Mouse (Mus musculus): ENCODE measurements at regions not wholly inside any gene's neighbourhood (a gene's known extent, or its start where the extent isn't known, plus 50 kb on each side); places are given as distances from the start of the nearest gene placed in this dataset.
A peak's percentile ranks its signal among the peaks of the same experiment; 100 is the strongest.

GRCm38 (mm10) chr4:106149471-106150048 lies 166.5 kb upstream of the Usp24 start:
- no peak for ATAC-seq (replicated peaks; ENCODE audit: insufficient number of reproducible peaks, insufficient read depth, low FRiP score, low read depth)
- no peaks in the 10 kb centered on the region for H3K9me3 ChIP-seq (replicated peaks)
- H3K9ac ChIP-seq, result no peak overlapping the region
- no peaks in the 10 kb centered on the region for H3K27me3 ChIP-seq
- H3K4me1 ChIP-seq (replicated peaks), result peaks cover 3% of the 10 kb centered on the region; the same call in 1 of the 2 replicates
- H3K4me2 ChIP-seq, result no peak overlapping the region
- H3K4me3 ChIP-seq, result no peak overlapping the region
- no peak overlapping the region for H3K27ac ChIP-seq
- WGBS, result 82% methylated on average over 7 of the region's 7 CpGs
- no peaks in the 10 kb centered on the region for H3K36me3 ChIP-seq

GRCm38 (mm10) chr4:106150775-106151174 lies 165.2 kb upstream of the Usp24 start:
- WGBS, result 80% methylated on average over 14 of the region's 14 CpGs
- H3K27me3 ChIP-seq, result no peaks in the 10 kb centered on the region
- no peaks in the 10 kb centered on the region for H3K9me3 ChIP-seq (replicated peaks)
- no peak overlapping the region for H3K9ac ChIP-seq
- H3K27ac ChIP-seq, result no peak overlapping the region
- H3K36me3 ChIP-seq, result no peaks in the 10 kb centered on the region
- H3K4me1 ChIP-seq (replicated peaks), result peaks cover 3% of the 10 kb centered on the region; the same call in 1 of the 2 replicates
- no peak overlapping the region for H3K4me2 ChIP-seq
- H3K4me3 ChIP-seq, result no peak overlapping the region
- no peak for ATAC-seq (replicated peaks; ENCODE audit: insufficient number of reproducible peaks, insufficient read depth, low FRiP score, low read depth)

- Histone ChIP-seq H3K9ac (no peak overlapping the region), H3K4me1 (replicated peaks) (no peaks in the 10 kb centered on the region), H3K4me3 (no peak overlapping the region), H3K27me3 (no peaks in the 10 kb centered on the region), H3K27ac (no peak overlapping the region), H3K36me3 (no peaks in the 10 kb centered on the region), H3K4me2 (no peak overlapping the region), H3K9me3 (replicated peaks) (no peaks in the 10 kb centered on the region)
- no peak for ATAC-seq (replicated peaks; ENCODE audit: insufficient number of reproducible peaks, insufficient read depth, low FRiP score, low read depth)
- 66% methylated on average over 9 of the region's 9 CpGs for WGBS
Observed at GRCm38 (mm10) chr4:106157451-106158179, 158.4 kb upstream of the Usp24 start.

DNA sequence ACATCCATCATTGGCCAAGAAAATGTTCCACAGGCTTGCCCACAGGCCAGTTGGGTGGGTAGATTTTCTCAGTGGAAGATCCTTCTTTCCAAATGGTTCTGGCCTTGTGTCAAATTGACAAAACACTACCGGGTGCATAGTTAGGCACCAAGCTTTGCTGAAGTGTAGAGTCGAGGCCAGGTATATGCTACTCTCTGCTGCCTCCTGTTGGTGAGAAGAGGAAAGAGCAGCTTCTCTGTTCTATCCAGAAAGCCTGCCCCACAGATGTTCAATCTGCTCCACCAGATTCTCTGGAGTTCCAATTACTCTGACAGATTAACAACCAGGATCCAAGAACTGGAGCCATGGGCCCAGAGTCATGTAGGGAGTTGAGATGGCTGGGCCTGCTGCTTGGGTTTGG lies 154.4 kb upstream of the Usp24 start:
- 54% methylated on average over 2 of the region's 2 CpGs for WGBS
- H3K27me3 ChIP-seq, result no peaks in the 10 kb centered on the region
- no peak overlapping the region for H3K9ac ChIP-seq
- H3K27ac ChIP-seq, result no peak overlapping the region
- no peak overlapping the region for H3K4me3 ChIP-seq
- no peaks in the 10 kb centered on the region for H3K9me3 ChIP-seq (replicated peaks)
- no peaks in the 10 kb centered on the region for H3K36me3 ChIP-seq
- no peak overlapping the region for H3K4me2 ChIP-seq
- no peak for ATAC-seq (replicated peaks; ENCODE audit: insufficient number of reproducible peaks, insufficient read depth, low FRiP score, low read depth)
- H3K4me1 ChIP-seq (replicated peaks), result no peaks in the 10 kb centered on the region

- Histone ChIP-seq H3K9me3 (replicated peaks) (no peaks in the 10 kb centered on the region), H3K36me3 (no peaks in the 10 kb centered on the region), H3K4me2 (no peak overlapping the region), H3K27ac (no peak overlapping the region), H3K27me3 (no peaks in the 10 kb centered on the region), H3K9ac (no peak overlapping the region), H3K4me1 (replicated peaks) (no peaks in the 10 kb centered on the region), H3K4me3 (no peak overlapping the region)
- 55% methylated on average over 1 of the region's 1 CpGs for WGBS
- ATAC-seq (replicated peaks; ENCODE audit: insufficient number of reproducible peaks, insufficient read depth, low FRiP score, low read depth), result no peak
Observed at GRCm38 (mm10) chr4:106162551-106162950, 153.5 kb upstream of the Usp24 start.

DNA sequence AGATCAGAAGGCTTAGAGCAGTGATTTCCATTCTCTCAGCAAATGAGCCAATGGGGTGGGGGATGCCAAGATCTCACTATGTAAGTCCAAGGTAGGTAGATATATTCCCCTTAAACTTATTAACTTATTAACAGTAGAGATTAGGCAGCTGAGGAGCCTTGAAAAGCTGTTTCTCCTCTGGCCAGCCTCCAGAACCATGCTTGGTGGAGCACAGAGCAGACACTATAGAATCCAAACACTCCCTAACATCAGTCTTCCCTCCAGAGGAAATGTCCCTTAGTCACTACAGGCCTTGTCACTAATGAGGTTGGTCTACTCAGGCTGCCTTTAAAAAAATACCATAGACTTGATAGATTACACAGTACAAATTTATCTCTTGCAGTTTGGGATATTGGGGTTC lies 152.8 kb upstream of the Usp24 start:
- no peak for ATAC-seq (replicated peaks; ENCODE audit: insufficient number of reproducible peaks, insufficient read depth, low FRiP score, low read depth)
- H3K4me2 ChIP-seq, result no peak overlapping the region
- no peak overlapping the region for H3K4me3 ChIP-seq
- no peaks in the 10 kb centered on the region for H3K4me1 ChIP-seq (replicated peaks)
- H3K9me3 ChIP-seq (replicated peaks), result no peaks in the 10 kb centered on the region
- H3K27me3 ChIP-seq, result no peaks in the 10 kb centered on the region
- H3K9ac ChIP-seq, result no peak overlapping the region
- H3K36me3 ChIP-seq, result no peaks in the 10 kb centered on the region
- no peak overlapping the region for H3K27ac ChIP-seq

DNA sequence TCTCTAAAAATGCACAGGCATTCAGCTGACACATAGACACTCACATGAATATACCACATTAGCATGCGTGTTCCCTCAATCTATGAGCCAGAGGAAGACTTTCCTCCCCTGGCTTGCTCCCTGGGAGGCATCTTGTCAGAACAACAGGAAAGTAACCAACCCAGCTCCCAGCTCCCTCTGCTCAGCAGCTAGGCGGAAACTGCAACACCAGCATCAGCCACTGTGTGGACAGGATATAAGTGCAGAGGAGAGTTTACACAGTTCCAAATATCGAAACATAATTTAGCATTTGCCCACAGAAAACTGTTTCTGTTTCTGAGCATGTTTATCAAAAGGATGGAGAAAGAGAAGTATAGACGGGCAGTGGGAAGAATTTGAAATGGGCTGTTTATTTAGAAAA lies 148.3 kb upstream of the Usp24 start:
- no peaks in the 10 kb centered on the region for H3K36me3 ChIP-seq
- no peak for ATAC-seq (replicated peaks; ENCODE audit: insufficient number of reproducible peaks, insufficient read depth, low FRiP score, low read depth)
- H3K27ac ChIP-seq, result no peak overlapping the region
- no peak overlapping the region for H3K4me3 ChIP-seq
- 64% methylated on average over 4 of the region's 4 CpGs for WGBS
- H3K9me3 ChIP-seq (replicated peaks), result no peaks in the 10 kb centered on the region
- H3K4me2 ChIP-seq, result no peak overlapping the region
- H3K4me1 ChIP-seq (replicated peaks), result peaks cover 3% of the 10 kb centered on the region
- H3K27me3 ChIP-seq, result no peaks in the 10 kb centered on the region
- no peak overlapping the region for H3K9ac ChIP-seq

DNA sequence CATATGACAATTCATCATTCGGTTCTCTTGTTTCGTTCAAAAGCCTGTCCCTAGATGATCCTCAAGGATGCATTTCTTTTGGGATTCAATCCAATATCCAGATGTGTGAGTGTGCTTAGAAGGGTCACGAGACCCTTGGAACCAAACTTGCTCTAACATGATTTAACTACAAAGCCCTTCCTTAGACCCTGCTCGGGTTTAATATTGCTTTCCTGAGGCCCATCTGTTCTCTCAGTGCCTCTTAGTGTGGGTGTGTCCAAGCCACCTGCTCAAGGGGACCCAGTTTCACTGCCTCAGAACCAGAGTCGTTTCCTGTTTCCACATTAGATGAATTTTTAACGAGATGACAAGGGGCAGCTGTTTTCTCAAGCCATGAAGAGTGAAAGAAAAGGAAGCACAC lies 147.3 kb upstream of the Usp24 start:
- 71% methylated on average over 6 of the region's 6 CpGs for WGBS
- Histone ChIP-seq H3K9me3 (replicated peaks) (no peaks in the 10 kb centered on the region), H3K4me3 (no peak overlapping the region), H3K27ac (no peak overlapping the region), H3K4me1 (replicated peaks) (peaks cover 3% of the 10 kb centered on the region), H3K27me3 (no peaks in the 10 kb centered on the region), H3K4me2 (no peak overlapping the region), H3K36me3 (no peaks in the 10 kb centered on the region), H3K9ac (no peak overlapping the region)
- ATAC-seq (replicated peaks; ENCODE audit: insufficient number of reproducible peaks, insufficient read depth, low FRiP score, low read depth), result no peak

DNA sequence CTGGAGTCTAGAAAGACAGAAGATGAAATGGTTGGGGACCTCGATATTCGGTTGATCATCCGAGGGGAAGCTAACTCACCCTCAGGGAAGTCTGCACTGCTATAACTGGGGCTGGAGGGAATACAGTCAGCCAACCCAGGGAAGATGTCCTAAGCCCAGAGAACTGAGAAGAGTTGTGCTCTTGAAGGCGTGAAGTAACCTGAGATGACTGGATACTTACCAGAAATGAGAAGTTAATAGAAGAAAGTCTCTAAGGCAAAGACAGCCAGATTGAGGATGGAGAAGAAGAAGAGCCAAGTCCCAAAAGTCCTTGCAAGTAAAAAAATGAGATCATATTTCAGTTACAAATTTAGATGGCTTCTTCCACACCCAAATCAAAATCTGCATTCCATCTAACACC lies 146.5 kb upstream of the Usp24 start:
- H3K36me3 ChIP-seq, result no peaks in the 10 kb centered on the region
- no peak overlapping the region for H3K9ac ChIP-seq
- no peak overlapping the region for H3K4me2 ChIP-seq
- peaks cover 3% of the 10 kb centered on the region for H3K4me1 ChIP-seq (replicated peaks)
- no peaks in the 10 kb centered on the region for H3K27me3 ChIP-seq
- H3K27ac ChIP-seq, result no peak overlapping the region
- no peak overlapping the region for H3K4me3 ChIP-seq
- H3K9me3 ChIP-seq (replicated peaks), result no peaks in the 10 kb centered on the region
- WGBS, result 91% methylated on average over 4 of the region's 4 CpGs
- ATAC-seq (replicated peaks; ENCODE audit: insufficient number of reproducible peaks, insufficient read depth, low FRiP score, low read depth), result no peak

DNA sequence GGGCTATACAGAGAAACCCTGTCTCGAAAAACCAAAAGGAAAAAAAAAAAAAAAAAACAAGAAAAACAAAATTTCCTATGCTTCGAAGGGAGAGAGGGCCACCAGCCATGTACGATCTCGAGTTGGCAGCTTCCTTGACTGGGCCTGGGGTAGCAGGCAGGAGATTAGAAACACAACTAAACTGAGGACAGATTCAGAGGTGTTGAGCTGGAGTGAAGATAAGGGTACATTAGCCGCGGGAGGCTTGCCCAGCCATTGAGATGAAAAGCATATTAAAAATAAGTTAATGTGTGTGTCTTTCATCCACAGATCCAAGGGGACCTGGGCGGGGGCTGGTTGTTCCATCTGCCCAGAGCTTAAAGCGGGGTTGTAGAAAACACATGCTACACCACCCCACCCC lies 145.3 kb upstream of the Usp24 start:
- WGBS, result 30% methylated on average over 8 of the region's 8 CpGs
- peak overlapping the region; percentile 33; the same call in 1 of the 2 replicates for H3K27ac ChIP-seq
- H3K36me3 ChIP-seq, result no peaks in the 10 kb centered on the region
- H3K9ac ChIP-seq, result no peak overlapping the region
- ATAC-seq (replicated peaks; ENCODE audit: insufficient number of reproducible peaks, insufficient read depth, low FRiP score, low read depth), result 0 out of 2 replicates have a peak, but pooled peaks have one; percentile 60
- H3K4me3 ChIP-seq, result no peak overlapping the region
- H3K4me1 ChIP-seq (replicated peaks), result peaks cover 12% of the 10 kb centered on the region
- H3K4me2 ChIP-seq, result no peak overlapping the region
- H3K27me3 ChIP-seq, result no peaks in the 10 kb centered on the region
- no peaks in the 10 kb centered on the region for H3K9me3 ChIP-seq (replicated peaks)

DNA sequence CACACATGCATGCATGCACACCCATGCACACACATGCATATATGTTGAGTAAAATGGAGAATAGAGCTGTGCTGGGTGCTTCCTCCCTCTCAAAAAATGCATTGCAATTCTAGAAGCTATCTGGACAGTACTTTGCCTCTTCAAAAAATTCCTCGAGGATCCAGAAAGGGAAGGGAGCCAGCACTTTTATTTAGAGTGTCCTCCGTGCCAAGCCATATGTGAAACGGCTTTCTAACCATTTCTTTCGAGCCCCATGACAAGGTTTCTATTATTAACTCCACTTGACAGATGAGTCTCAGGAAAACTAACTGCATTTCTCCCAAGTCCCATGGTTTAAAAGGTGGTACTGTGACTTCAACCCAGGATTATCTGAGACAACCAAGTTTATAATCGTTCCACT lies 140.7 kb upstream of the Usp24 start:
- H3K9me3 ChIP-seq (replicated peaks), result no peaks in the 10 kb centered on the region
- H3K36me3 ChIP-seq, result no peaks in the 10 kb centered on the region
- no peak overlapping the region for H3K4me3 ChIP-seq
- no peaks in the 10 kb centered on the region for H3K27me3 ChIP-seq
- H3K4me1 ChIP-seq (replicated peaks), result peaks cover 14% of the 10 kb centered on the region
- no peak overlapping the region for H3K4me2 ChIP-seq
- WGBS, result 28% methylated on average over 5 of the region's 5 CpGs
- H3K9ac ChIP-seq, result no peak overlapping the region
- no peak for ATAC-seq (replicated peaks; ENCODE audit: insufficient number of reproducible peaks, insufficient read depth, low FRiP score, low read depth)
- peak overlapping the region; percentile 5; the same call in 1 of the 2 replicates for H3K27ac ChIP-seq

All from heart, embryonic 15.5 days (tissue).